ENCODE assay signal across 9 mouse cellular contexts in genomic region chr2:180027768-180028167, GRCm38 (mm10). TPM values are rescaled to one million over a fixed set of nuclear protein-coding genes. Genes with fewer than 3 reads are reported as not detected.
DNase-seq lines count a peak whose midpoint lies in the region; ATAC-seq and TF ChIP-seq lines count a peak whose summit lies in the region.
"Had no signal": no experiment of that assay in that cellular context is flagged by ENCODE, and none has a peak within 500 bp of the region (broad histone marks: within the 10 kb centered on the region; RNA-seq: fewer than 3 reads in every experiment).

No protein-coding gene starts in this region.

- peak overlapping the region; percentile 72 for H3K4me2 ChIP-seq in lung, embryonic 14.5 days
- no peak overlapping the region for H3K4me2 ChIP-seq in lung, postnatal 0 days (replicated peaks; ENCODE audit: low read depth, low read length)
- peak overlapping the region; percentile 92 for H3K4me2 ChIP-seq in hindbrain, postnatal 0 days (ENCODE audit: low read depth, low read length)
- H3K4me2 ChIP-seq in neural tube, embryonic 14.5 days (ENCODE audit: low read depth, low read length): peak overlapping the region; percentile 99

- DNase-seq in cerebellum, adult 11-12 months: peak; percentile 33
- no peak for DNase-seq in cerebellum, postnatal 4 days (ENCODE audit: low spot score in 2 of 2)
- DNase-seq in lung, embryonic 14.5 days: no peak
- no peak for DNase-seq in lung, postnatal 0 days (ENCODE audit: low spot score)
- no peak for DNase-seq in hindbrain, postnatal 0 days (ENCODE audit: low spot score)
- DNase-seq in spleen, postnatal 14 days (ENCODE audit: low spot score in 2 of 2): no peak
- no peak for DNase-seq in embryo, embryonic 11 days
- DNase-seq: layer of hippocampus, postnatal 36 days had no signal

- H3K27me3 ChIP-seq in lung, embryonic 14.5 days (ENCODE audit: insufficient read depth, low read length): peaks cover 9% of the 10 kb centered on the region
- no peaks in the 10 kb centered on the region for H3K27me3 ChIP-seq in lung, postnatal 0 days (replicated peaks; ENCODE audit: insufficient read depth, low read length)
- H3K27me3 ChIP-seq in hindbrain, postnatal 0 days (ENCODE audit: insufficient read depth, low read length): no peaks in the 10 kb centered on the region
- H3K27me3 ChIP-seq in neural tube, embryonic 14.5 days (ENCODE audit: control insufficient read depth, insufficient read depth, low read length): no peaks in the 10 kb centered on the region

- 0 out of 2 replicates have a peak overlapping the region, but pooled peaks have one; percentile 81 for H3K9ac ChIP-seq in lung, embryonic 14.5 days
- no peak overlapping the region for H3K9ac ChIP-seq in lung, postnatal 0 days (replicated peaks; ENCODE audit: low read depth)
- H3K9ac ChIP-seq in hindbrain, postnatal 0 days (replicated peaks; ENCODE audit: low read length): peak overlapping the region; percentile 87; the same call in 1 of the 2 replicates
- H3K9ac ChIP-seq in neural tube, embryonic 14.5 days (replicated peaks; ENCODE audit: low read depth, low read length): peak overlapping the region; percentile 37; the same call in 1 of the 2 replicates

- H3K36me3 ChIP-seq in lung, embryonic 14.5 days (ENCODE audit: insufficient read depth): peaks cover 60% of the 10 kb centered on the region
- H3K36me3 ChIP-seq in lung, postnatal 0 days (ENCODE audit: insufficient read depth, low read length): peaks cover 36% of the 10 kb centered on the region
- H3K36me3 ChIP-seq in hindbrain, postnatal 0 days (ENCODE audit: insufficient read depth, low read length): peaks cover 43% of the 10 kb centered on the region
- H3K36me3 ChIP-seq in neural tube, embryonic 14.5 days (ENCODE audit: control insufficient read depth, insufficient read depth, low read length): peaks cover 47% of the 10 kb centered on the region

- 0 out of 2 replicates have a peak overlapping the region, but pooled peaks have one; percentile 95 for H3K4me3 ChIP-seq in lung, embryonic 14.5 days (ENCODE audit: low read depth, low read length)
- no peak overlapping the region for H3K4me3 ChIP-seq in lung, postnatal 0 days (ENCODE audit: low read depth, low read length)
- H3K4me3 ChIP-seq in hindbrain, postnatal 0 days (ENCODE audit: low read length): peak overlapping the region; percentile 97; the same call in 1 of the 2 replicates
- peak overlapping the region; percentile 96; the same call in 1 of the 2 replicates for H3K4me3 ChIP-seq in neural tube, embryonic 14.5 days (ENCODE audit: low read depth, low read length)

- no peak for TF ChIP-seq CTCF in lung, embryonic 14.5 days (IDR thresholded peaks at IDR 0.05; ENCODE audit: low read depth)
- no peak for TF ChIP-seq CTCF in lung, postnatal 0 days (IDR thresholded peaks at IDR 0.05)
- no peak for TF ChIP-seq CTCF in hindbrain, postnatal 0 days (IDR thresholded peaks at IDR 0.05; ENCODE audit: low read depth)

- H3K4me1 ChIP-seq in lung, embryonic 14.5 days (ENCODE audit: insufficient read depth): peaks cover 15% of the 10 kb centered on the region
- H3K4me1 ChIP-seq in lung, postnatal 0 days (ENCODE audit: insufficient read depth, low read depth, low read length): peaks cover 24% of the 10 kb centered on the region; the same call in 1 of the 2 replicates
- H3K4me1 ChIP-seq in hindbrain, postnatal 0 days (ENCODE audit: insufficient read depth, low read length): peaks cover 17% of the 10 kb centered on the region
- peaks cover 31% of the 10 kb centered on the region for H3K4me1 ChIP-seq in neural tube, embryonic 14.5 days (ENCODE audit: control insufficient read depth, insufficient read depth, low read length)

- no peaks in the 10 kb centered on the region for H3K9me3 ChIP-seq in lung, embryonic 14.5 days (ENCODE audit: low read depth, low read length)
- no peaks in the 10 kb centered on the region for H3K9me3 ChIP-seq in lung, postnatal 0 days (ENCODE audit: low read length)
- H3K9me3 ChIP-seq in hindbrain, postnatal 0 days (ENCODE audit: low read length): no peaks in the 10 kb centered on the region
- H3K9me3 ChIP-seq in neural tube, embryonic 14.5 days (ENCODE audit: control insufficient read depth, low read length): no peaks in the 10 kb centered on the region

- no peak overlapping the region for H3K27ac ChIP-seq in lung, embryonic 14.5 days (ENCODE audit: low read depth)
- no peak overlapping the region for H3K27ac ChIP-seq in lung, postnatal 0 days (ENCODE audit: low read length)
- H3K27ac ChIP-seq in hindbrain, postnatal 0 days: no peak overlapping the region
- H3K27ac ChIP-seq in neural tube, embryonic 14.5 days (ENCODE audit: low read depth, low read length): no peak overlapping the region

- TF ChIP-seq EP300 in lung, postnatal 0 days (IDR thresholded peaks at IDR 0.05): no peak

- no peak for ATAC-seq in lung, embryonic 14.5 days (ENCODE audit: insufficient read depth)
- no peak for ATAC-seq in lung, postnatal 0 days
- ATAC-seq in hindbrain, postnatal 0 days: no peak
- ATAC-seq in neural tube, embryonic 14.5 days (ENCODE audit: low read depth): no peak

- WGBS in lung, embryonic 14.5 days: 66% methylated on average over 9 of the region's 9 CpGs
- 79% methylated on average over 9 of the region's 9 CpGs for WGBS in lung, postnatal 0 days
- 52% methylated on average over 9 of the region's 9 CpGs for WGBS in hindbrain, postnatal 0 days
- WGBS in neural tube, embryonic 14.5 days: 77% methylated on average over 9 of the region's 9 CpGs

RNA-seq across cellular contexts. Expression of gene Lsm14b, which starts 3.0 kb away (rescaled TPM):
- polyA plus RNA-seq in lung, embryonic 14.5 days (2014; fragmentation: Nextera tagmentation; extraction: Ambion mirVana): 6.5 and 6.8 TPM in 2 replicates
- 6.5 and 7.0 TPM in 2 replicates for polyA plus RNA-seq in lung, postnatal 0 days (2015; fragmentation: Nextera tagmentation; extraction: Ambion mirVana)
- 88.2 and 102 TPM in 2 replicates for total RNA-seq in hindbrain, postnatal 0 days (2014; rRNA removed)
- polyA plus RNA-seq in hindbrain, postnatal 0 days (2015; fragmentation: Nextera tagmentation; extraction: Ambion mirVana): 21.0 and 21.3 TPM in 2 replicates
- 14.1 and 17.3 TPM in 2 replicates for polyA plus RNA-seq in neural tube, embryonic 14.5 days (2014; fragmentation: Nextera tagmentation; extraction: Ambion mirVana)

RNA-seq across cellular contexts. Expression of gene Psma7, which starts 14.5 kb away (rescaled TPM):
- polyA plus RNA-seq in lung, embryonic 14.5 days (2014; fragmentation: Nextera tagmentation; extraction: Ambion mirVana): 548 and 630 TPM in 2 replicates
- 334 and 385 TPM in 2 replicates for polyA plus RNA-seq in lung, postnatal 0 days (2015; fragmentation: Nextera tagmentation; extraction: Ambion mirVana)
- 196 and 230 TPM in 2 replicates for total RNA-seq in hindbrain, postnatal 0 days (2014; rRNA removed)
- polyA plus RNA-seq in hindbrain, postnatal 0 days (2015; fragmentation: Nextera tagmentation; extraction: Ambion mirVana): 585 TPM in 2 replicates
- polyA plus RNA-seq in neural tube, embryonic 14.5 days (2014; fragmentation: Nextera tagmentation; extraction: Ambion mirVana): 585 and 653 TPM in 2 replicates

RNA-seq across cellular contexts. Expression of gene Ss18l1, which starts 14.5 kb away (rescaled TPM):
- polyA plus RNA-seq in lung, embryonic 14.5 days (2014; fragmentation: Nextera tagmentation; extraction: Ambion mirVana): 4.7 and 5.6 TPM in 2 replicates
- 2.0 and 2.4 TPM in 2 replicates for polyA plus RNA-seq in lung, postnatal 0 days (2015; fragmentation: Nextera tagmentation; extraction: Ambion mirVana)
- total RNA-seq in hindbrain, postnatal 0 days (2014; rRNA removed): 80.7 and 100 TPM in 2 replicates
- polyA plus RNA-seq in hindbrain, postnatal 0 days (2015; fragmentation: Nextera tagmentation; extraction: Ambion mirVana): 34.2 and 37.2 TPM in 2 replicates
- 57.8 and 58.8 TPM in 2 replicates for polyA plus RNA-seq in neural tube, embryonic 14.5 days (2014; fragmentation: Nextera tagmentation; extraction: Ambion mirVana)

RNA-seq across cellular contexts. Expression of gene Mtg2, which starts 42.6 kb away (rescaled TPM):
- polyA plus RNA-seq in lung, embryonic 14.5 days (2014; fragmentation: Nextera tagmentation; extraction: Ambion mirVana): 23.4 and 25.3 TPM in 2 replicates
- polyA plus RNA-seq in lung, postnatal 0 days (2015; fragmentation: Nextera tagmentation; extraction: Ambion mirVana): 18.7 and 18.9 TPM in 2 replicates
- total RNA-seq in hindbrain, postnatal 0 days (2014; rRNA removed): 17.2 and 17.3 TPM in 2 replicates
- 23.3 and 23.9 TPM in 2 replicates for polyA plus RNA-seq in hindbrain, postnatal 0 days (2015; fragmentation: Nextera tagmentation; extraction: Ambion mirVana)
- polyA plus RNA-seq in neural tube, embryonic 14.5 days (2014; fragmentation: Nextera tagmentation; extraction: Ambion mirVana): 33.3 and 34.2 TPM in 2 replicates

RNA-seq across cellular contexts. Expression of gene Taf4, which starts 51.3 kb away (rescaled TPM):
- polyA plus RNA-seq in lung, embryonic 14.5 days (2014; fragmentation: Nextera tagmentation; extraction: Ambion mirVana): 4.6 and 5.5 TPM in 2 replicates
- 2.8 and 3.5 TPM in 2 replicates for polyA plus RNA-seq in lung, postnatal 0 days (2015; fragmentation: Nextera tagmentation; extraction: Ambion mirVana)
- 12.1 and 13.6 TPM in 2 replicates for total RNA-seq in hindbrain, postnatal 0 days (2014; rRNA removed)
- 2.5 and 3.0 TPM in 2 replicates for polyA plus RNA-seq in hindbrain, postnatal 0 days (2015; fragmentation: Nextera tagmentation; extraction: Ambion mirVana)
- 6.6 TPM in 2 replicates for polyA plus RNA-seq in neural tube, embryonic 14.5 days (2014; fragmentation: Nextera tagmentation; extraction: Ambion mirVana)
